Mouse (Mus musculus): ENCODE measurements around the gene Rps29.
A peak's percentile ranks its signal among the peaks of the same experiment; 100 is the strongest.

Gene Rps29

GRCm38 (mm10) chr12:69158765-69159577 is at the start of gene Rps29:
TSS of gene Rps29 (minus strand) at chr12:69159186.
- peak; percentile 99 for DNase-seq (ENCODE audit: low read depth)

DNA sequence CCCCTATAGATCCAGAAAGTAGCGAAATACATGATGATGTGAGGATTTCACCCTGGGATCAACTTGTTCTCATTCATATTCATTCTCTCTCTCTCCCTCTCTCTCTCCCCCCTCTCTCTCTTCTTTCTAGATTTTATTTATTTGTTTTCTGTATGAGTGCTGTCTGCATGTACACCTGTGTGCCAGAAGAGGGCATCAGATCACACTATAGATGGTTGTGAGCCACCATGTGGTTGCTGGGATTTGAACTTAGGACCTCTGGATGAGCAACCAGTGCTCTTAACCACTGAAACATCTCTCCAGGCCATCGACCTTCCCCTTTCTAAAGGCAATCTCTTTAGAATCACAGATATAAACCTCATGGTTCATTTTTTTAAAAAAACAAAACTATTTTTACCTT is 49.5 kb upstream of the Rps29 start:
- DNase-seq (ENCODE audit: low read depth) = no peak

DNA sequence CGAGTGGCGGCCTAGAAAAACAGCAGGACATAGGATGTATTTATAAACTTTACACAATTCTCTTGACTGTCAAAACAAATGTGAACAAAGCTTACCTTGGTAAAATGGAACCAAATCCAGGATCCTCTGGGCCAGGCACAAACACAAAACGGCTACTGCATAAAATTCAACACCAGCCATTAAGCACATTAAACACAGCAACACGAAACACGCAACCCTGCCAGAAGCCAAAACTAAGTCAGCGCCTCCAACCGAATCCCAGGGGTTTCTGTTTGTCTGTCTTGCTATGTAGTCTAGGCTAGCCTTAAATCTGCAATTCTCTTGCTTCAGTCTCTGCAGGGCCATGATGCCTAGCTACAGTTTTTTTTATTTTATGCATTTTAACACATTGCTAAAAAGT is 48.9 kb upstream of the Rps29 start:
- DNase-seq (ENCODE audit: low read depth) = no peak

GRCm38 (mm10) chr12:69207396-69207795 is 48.4 kb upstream of the Rps29 start:
- no peak for DNase-seq (ENCODE audit: low read depth)

DNA sequence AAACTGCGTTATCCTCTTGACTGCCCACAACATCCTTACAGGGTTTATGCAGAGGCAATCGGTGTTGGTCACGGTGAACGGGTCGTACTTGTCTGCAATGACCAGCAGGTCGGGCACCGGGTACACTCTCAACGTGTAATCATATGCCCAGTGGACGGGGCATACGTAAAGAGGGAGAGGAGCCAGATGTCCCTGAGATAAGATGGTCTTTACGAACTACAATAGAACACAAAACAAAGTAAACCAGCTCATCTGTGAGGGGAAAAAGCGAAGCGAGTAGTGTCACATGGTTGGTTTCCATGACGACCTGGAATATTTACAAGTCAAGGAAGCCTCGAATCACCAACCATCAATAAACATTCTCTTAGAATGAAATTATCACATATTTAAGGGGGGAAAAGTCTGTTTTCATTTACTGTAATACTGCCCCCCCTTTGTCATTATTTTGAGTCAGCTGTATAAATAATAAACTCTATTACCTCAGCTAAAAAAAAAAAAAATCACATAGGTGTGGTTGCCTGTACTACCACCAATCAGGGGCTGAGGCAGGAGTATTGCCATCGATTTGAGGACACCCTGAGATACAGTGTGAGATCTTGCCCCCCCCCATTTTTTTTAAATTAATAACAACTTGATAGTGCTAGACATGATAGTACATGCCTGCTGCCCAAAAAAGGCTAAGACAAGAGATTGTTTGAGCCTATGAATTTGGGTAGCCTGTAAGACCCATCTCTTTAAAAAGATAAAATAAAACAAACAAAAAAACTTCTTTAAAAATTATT is 45.3 kb upstream of the Rps29 start, which contains the start of gene Gm49384:
Gm49384 (minus strand) TSS at position 216 of the 782 bp plus-strand sequence.
- DNase-seq (ENCODE audit: low read depth) = peak; percentile 33

DNA sequence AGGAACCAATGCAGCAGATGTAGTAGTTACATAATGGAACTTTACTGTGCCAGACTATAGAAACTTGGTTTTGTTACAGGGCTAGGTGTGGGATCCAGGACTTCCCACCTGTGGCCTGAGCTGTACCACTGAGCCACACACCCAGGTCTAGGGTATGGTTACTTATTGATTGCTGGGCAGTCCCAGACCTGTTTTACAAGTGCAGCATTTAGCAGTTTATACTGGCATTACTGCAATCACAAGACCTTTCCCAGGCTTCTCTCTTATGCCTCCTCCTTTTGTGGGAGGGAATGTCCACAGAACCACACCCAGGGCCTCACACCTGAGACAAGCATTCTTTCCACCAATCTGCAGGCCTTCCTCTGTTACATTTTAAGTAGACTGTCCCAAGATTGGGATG is 40.0 kb upstream of the Rps29 start:
- DNase-seq (ENCODE audit: low read depth) = no peak

- peak; percentile 84 for DNase-seq (ENCODE audit: low read depth)
Observed at GRCm38 (mm10) chr12:69198164-69198535, 39.2 kb upstream of the Rps29 start, which contains the start of gene Dnaaf2. TSS of gene Dnaaf2 (minus strand) at chr12:69198429.

- DNase-seq (ENCODE audit: low read depth) = peak; percentile 69
Observed at GRCm38 (mm10) chr12:69197378-69198163, 38.6 kb upstream of the Rps29 start.

GRCm38 (mm10) chr12:69196444-69197377 is 37.7 kb upstream of the Rps29 start, which contains the start of gene Gm49383:
TSS of gene Gm49383 (minus strand) at chr12:69197104.
- peak; percentile 84 for DNase-seq (ENCODE audit: low read depth)

GRCm38 (mm10) chr12:69192637-69193036 is 33.7 kb upstream of the Rps29 start:
- no peak for DNase-seq (ENCODE audit: low read depth)

GRCm38 (mm10) chr12:69191396-69191795 is 32.4 kb upstream of the Rps29 start:
- DNase-seq (ENCODE audit: low read depth) = no peak

DNA sequence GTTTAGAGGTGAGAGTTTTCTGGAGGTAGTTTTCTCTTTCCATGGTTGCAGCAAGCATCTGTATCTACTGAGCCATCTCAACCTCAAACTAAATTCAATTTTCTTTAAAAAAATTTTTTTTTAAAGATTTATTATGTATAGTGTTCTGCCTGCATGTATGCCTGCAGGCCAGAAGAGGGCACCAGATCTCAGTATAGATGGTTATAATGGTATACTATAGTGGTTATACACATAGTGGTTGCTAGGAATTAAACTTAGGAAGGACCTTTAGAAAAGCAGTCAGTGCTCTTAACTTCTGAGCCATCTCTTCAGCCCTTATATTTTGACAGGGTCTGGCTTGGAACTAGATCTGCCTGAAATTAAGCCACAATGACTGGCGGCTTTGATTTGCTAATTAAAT is 31.5 kb upstream of the Rps29 start:
- peak; percentile 46 for DNase-seq (ENCODE audit: low read depth)

- no peak for DNase-seq (ENCODE audit: low read depth)
Observed at GRCm38 (mm10) chr12:69190074-69190473, 31.1 kb upstream of the Rps29 start.

- DNase-seq (ENCODE audit: low read depth) = no peak
Observed at GRCm38 (mm10) chr12:69186811-69187471, 28.0 kb upstream of the Rps29 start.

GRCm38 (mm10) chr12:69185371-69185770 is 26.4 kb upstream of the Rps29 start:
- no peak for DNase-seq (ENCODE audit: low read depth)

DNA sequence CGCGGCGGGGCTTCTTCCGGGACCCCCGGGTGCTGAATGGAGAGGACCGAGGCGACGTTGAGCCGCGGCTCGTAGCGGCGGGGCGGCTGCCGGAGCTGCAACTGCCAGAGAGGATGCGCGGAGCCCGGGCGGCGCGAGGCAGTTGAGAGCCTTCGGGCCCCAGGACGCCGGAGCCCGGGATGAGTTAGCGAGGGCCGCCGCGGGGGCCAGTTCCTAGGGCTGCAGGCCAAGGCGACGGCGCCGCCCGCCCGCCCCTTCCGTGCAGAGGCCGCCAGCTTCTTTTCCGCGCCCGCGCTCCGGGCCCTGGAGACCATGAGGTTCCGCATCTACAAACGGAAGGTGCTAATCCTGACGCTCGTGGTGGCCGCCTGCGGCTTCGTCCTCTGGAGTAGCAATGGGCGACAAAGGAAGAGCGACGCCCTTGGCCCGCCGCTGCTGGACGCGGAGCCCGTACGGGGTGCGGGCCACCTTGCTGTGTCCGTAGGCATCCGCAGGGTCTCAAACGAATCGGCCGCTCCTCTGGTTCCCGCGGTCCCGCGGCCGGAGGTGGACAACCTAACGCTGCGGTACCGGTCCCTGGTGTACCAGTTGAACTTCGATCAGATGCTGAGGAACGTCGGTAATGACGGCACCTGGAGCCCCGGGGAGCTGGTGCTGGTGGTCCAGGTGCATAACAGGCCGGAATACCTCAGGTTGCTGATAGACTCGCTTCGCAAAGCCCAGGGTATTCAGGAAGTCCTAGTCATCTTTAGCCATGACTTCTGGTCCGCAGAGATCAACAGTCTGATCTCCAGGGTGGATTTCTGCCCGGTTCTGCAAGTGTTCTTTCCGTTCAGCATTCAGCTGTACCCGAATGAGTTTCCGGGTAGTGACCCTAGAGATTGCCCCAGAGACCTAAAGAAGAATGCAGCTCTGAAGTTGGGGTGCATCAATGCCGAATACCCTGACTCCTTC is 25.6 kb upstream of the Rps29 start:
- DNase-seq (ENCODE audit: low read depth) = peak; percentile 60

GRCm38 (mm10) chr12:69183583-69184308 is 24.8 kb upstream of the Rps29 start, which contains the start of the genes Rpl36al and Mgat2:
TSS of gene Rpl36al (minus strand) at chr12:69184083.
TSS of gene Mgat2 (plus strand) at chr12:69184157.
- peak; percentile 100 for DNase-seq (ENCODE audit: low read depth)

DNA sequence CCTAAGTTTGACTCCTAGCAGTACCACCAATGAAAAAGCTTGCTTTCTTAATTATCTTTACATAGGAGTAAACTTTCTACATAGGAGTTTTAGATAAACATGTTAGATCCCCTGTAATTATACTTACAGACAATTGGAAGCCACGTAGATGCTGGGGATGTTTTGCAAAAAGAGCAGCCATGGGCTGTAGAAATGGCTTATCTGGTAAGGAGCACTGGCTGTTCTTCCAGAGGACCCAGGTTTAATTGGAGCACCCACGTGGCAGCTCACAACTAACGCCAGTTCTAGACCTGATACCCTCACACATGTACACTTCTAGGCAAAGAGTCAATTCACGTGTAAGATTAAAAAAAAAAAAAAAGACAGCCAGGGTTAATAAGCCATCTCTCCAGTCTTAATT is 22.8 kb upstream of the Rps29 start:
- no peak for DNase-seq (ENCODE audit: low read depth)
